Mouse (Mus musculus) liver, embryonic 14 days (tissue): ENCODE results near the gene Fgd1. TPM values are rescaled to one million over a fixed set of nuclear protein-coding genes. Genes with fewer than 3 reads are reported as not detected.

Source experiments
- polyA plus RNA-seq: library from polyadenylated mRNA; depleted of rRNA; stranded (reverse); fragments of >200 nt; gene quantifications from 2 replicates; pipeline ENCODE4 v1.2.3, GENCODE M21; 2012; rRNA removed

Fgd1 gene
- polyA plus RNA-seq: 3.1 and 3.7 TPM in 2 replicates

DNA sequence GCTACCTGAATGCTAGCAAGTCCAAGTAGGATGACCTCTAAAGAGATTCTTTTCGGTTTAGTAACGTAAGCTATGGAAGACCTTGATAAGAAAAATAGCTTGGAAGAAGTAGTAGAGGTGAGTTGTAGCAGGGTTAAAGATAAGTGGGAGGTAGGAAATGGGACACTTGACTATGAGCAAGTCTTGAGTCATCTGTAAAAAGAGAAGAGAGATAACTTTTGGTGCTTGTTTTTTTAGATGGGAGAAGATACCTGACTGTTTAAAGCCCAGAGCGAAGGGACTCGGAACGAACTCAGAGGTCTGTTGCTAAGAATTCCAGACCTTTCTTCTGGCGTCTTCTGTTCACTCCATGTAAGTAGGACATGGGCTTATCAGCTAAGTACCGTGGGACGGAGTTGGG is at the start of gene Fgd1:
Gene Fgd1, plus strand, starts transcription at position 301 of the 400 bp plus-strand sequence.

DNA sequence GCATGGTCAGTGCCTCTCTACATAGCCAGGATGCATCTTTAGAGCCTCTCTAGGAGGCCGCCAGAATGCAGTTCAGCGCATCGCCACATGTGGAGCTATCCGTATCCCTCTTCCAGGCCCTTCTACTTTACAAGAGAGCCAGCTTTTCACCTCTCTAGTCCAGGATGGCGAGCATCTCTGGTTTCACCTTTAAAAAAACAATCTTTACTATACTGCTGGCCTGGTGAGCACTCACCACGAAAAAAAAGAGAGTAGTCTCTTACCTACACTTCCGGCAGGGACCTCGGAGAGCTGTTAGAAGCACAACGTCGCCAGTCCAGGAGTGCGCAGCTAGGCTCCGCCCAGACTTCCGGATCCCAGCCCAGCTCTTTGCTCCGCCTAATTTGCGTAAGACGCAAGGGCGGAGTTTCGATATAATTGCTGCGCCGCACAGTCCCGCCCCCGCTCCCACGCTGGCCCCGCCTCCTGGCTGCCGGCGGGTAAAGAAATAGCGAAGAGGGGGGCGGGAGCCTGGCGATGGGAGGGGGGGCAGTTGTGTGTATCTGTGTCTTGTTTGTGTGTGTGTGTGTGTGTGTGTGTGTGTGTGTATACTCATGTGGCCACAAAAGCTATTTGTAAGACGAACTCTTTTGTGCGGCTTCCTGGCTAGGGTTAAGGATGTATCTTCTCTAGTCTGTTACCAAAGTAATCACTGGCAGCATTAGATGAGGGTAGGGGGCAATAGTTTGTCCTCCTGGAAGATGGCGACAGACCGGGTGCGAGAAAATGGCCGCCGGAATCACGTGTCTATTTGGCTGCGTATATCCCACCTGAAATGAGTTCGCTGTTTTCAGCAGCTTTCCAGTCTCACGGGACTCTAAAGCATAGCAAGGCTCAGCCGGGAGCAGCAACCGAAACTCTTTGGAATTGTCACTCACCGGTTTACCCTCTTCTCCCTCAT is 28.7 kb upstream of the Fgd1 start, which contains the start of gene Gnl3l:
Gene Gnl3l, minus strand, starts transcription at position 385 of the 940 bp plus-strand sequence.

DNA sequence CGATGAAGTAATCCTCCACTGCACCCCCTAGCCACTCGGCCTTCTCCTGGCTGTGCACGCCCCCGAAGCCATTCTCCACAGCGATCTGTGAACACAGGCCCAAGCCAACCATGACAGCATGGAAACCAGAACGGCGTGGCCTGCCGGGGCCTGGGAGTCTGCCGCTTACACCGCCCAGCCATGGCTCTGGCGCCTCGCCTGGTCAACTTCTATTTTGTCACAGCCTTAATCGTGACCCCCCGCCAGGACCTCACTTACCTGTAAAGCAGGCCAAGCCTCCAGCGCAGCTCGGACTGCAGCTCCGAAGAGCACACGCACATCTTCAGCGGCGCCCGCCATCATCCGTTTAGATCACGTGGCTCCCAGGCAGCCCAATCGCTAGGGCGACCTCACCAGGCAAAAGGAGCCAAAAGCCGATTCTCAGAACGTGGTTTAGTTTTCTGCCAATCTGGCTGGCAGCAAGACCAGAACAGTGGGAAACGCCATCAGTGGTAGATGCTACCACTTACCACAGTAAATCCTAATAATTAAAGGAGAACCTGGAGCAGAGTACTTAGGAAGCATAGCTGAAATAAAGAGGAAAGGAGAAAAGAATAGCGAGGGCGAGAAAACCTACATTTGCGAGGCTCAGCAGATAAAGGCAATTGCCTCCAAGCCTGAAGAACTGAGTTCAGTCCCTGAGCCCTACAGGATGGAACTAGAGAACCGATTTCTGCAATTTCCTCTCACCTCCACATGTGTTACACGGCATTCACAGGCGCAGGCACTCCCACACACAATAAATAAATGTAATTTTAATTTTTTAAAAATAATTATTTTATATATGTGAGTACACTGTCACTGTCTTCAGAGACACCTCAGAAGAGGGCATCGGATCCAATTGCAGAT is 50.5 kb downstream of the Fgd1 start, which contains the start of gene Tsr2:
Gene Tsr2, minus strand, starts transcription at position 373 of the 888 bp plus-strand sequence.

Other genes starting within 250 kb of the Fgd1 start
- gene Maged2, start 231.8 kb upstream of the Fgd1 start, polyA plus RNA-seq: 24.6 and 25.0 TPM in 2 replicates
- gene Gnl3l, start 28.8 kb upstream of the Fgd1 start, polyA plus RNA-seq: 5.8 and 6.6 TPM in 2 replicates
- gene Tsr2, start 50.4 kb downstream of the Fgd1 start, polyA plus RNA-seq: 9.3 and 10.0 TPM in 2 replicates
- 0.03 and 0.08 TPM in 2 replicates for gene Wnk3, start 151.9 kb downstream of the Fgd1 start, polyA plus RNA-seq